Mouse (Mus musculus) right cerebral cortex, postnatal 14 days (tissue): Measurements from ENCODE around the gene Sugct.
"Not testable (repeated sequence)": the region's sequence is repeated elsewhere in the genome, so short reads cannot be mapped to it uniquely, and the experiment has no call there.

ENCODE experiments used
- DNase-seq: peaks from one replicate; pipeline ENCODE4 v3.0.0; 2022

The Sugct gene

DNA sequence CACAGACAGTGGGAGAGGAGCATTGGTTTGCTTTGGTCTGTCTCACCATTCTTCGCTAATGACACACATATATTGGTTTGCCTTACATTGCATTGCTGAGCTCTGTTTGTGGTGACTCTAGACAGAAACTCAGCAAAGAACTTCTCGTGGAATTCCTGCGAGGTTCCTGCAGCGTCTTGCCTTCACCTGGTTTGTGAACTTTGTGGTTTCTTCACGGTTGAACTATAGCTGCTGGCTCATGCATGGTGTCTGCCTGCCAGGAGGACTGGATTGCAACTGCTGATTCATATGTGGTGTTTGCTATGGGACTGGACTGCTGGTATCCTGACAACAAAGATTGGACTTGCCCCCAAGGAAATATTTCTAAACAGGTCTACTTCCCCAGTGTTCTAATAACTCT is 91.6 kb downstream of the Sugct start:
- DNase-seq = no peak

DNA sequence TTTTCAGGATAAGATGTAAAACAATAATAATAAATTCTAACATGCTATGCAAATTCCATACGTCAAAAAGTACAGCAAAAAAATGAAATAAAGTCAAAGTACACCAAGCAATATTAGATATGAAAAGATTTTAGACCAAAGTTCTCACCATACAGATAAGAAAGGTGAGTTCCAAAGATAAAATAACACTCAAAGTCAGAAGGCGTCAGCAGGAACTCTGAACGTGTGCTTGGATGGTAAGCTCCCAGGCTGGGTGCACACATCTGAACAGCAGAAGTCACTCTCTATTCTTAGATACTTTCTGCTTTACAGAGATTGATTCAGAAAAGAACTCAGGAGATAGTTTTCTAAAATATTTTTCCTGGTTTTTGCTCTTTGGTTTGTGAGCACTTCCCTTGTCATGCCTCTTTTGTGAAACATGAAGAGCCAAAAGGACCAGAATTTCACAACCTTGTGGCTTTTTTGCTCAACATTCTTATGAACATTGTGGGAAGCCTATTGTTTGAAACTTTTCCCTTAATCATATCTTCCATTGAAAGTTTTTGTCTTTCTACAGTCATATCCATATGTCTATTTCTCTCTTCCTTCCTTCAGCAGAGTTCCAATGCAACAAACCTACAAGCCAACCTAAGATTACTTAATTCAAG is 110.0 kb downstream of the Sugct start:
- no peak for DNase-seq

DNA sequence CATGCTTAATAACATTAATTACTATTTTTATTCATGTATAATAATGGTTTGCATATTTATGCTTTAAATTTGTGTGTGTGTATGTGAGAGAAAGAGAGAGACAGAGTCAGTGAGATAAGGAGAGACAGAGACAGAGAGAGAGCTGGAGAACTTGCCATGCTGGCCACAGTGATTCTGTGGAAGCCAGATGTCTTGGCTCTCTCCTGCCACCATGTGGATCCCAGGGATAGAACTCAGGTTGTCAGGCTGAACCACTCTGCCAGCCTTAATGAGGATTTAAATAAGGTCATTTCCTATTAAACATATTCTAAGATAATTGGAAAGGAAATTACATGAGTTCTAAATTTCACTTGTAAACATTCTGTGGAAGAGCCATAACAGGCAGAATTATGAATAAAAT is 110.5 kb downstream of the Sugct start:
- DNase-seq = peak; percentile 23

DNA sequence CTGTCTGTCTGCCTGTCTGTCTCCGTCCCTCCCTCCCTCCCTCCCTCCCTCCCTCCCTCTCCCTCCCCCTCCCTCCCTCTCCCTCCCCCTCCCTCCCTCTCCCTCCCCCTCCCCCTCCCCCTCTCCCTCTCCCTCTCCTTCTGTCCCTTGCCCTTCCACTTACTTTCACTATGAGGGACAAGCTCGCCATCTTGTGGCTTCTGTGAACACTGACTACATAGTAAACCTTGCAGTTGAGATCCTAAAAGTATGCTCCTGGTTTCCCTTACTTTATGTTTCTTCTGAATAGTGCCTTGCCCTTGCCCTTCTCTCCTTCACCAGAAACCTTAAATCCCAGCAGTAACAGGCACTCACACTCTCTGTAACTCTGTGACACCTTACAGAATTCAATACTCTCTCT is 113.7 kb downstream of the Sugct start:
- DNase-seq = peak; percentile 25

DNA sequence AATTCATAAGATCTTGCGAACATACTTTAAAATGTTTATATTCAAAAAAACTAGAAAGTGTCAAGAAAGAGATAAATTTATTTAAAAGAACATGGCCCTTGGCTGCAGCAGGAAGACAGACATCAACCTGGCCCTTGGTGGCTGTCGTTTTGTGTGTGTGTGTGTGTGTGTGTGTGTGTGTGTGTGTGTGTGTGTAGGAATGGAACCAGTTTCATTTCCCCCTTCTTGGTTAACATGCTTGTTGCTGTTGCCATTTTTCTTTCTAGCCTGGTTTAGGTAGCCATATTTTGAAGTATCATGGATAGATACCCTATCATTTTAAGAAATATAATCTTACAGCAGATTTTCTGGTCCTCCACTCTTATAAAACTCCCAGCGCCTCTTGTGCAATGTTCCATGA is 136.0 kb downstream of the Sugct start:
- DNase-seq = no peak

DNA sequence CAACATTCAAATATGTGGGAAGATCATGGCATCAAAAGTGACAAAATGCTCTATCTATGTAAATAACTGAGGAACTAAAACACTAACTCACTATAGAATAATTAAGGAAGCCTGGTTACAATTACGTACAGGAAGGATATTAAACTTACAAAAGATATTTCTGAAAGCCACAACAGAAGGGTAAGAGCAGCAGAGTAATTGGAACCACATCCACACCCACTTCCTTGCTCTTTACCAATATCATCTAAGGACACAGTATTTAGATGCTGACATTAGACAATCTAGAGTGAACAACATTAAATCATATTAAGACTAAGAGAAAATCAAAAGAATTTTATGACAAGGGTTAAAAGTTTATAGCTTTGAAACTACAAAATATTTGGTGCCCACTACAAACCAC is 159.0 kb downstream of the Sugct start:
- DNase-seq = no peak

DNA sequence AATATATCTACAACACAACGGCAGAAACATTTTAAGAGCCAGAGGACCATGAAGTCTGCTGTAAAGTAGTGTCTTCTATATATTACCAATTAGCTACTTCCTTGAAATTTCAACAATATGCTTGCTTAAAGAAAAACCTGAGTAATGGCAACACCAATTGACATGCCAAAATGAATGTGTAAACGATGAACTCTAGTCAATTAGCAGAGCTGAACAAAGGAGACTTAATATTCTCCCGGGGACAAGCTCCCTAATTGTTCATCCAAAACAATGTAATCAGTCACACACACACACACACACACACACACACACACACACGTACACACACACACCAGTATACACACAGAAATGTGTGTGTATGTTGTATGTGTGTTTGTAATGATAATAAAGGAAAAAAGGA is 160.5 kb downstream of the Sugct start:
- DNase-seq = no peak

DNA sequence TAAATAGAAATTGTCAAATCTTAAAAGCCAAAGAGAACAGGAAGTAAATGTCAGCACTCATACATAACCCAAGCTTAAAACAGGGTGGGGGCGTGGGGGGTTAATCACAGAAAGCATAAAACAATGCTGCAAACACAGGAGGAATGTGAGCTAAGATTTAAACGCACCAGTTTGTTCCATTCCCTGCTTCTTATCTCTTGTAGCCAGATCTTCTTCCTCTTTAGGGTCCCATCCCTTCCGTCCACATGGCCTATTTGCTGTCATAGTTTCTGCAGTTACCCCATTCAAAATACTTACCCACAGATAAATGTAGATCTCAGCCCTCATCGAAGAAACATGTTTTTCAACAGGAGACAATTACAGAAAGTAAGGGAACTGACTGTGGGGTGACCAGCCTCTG is 160.9 kb downstream of the Sugct start:
- no peak for DNase-seq

DNA sequence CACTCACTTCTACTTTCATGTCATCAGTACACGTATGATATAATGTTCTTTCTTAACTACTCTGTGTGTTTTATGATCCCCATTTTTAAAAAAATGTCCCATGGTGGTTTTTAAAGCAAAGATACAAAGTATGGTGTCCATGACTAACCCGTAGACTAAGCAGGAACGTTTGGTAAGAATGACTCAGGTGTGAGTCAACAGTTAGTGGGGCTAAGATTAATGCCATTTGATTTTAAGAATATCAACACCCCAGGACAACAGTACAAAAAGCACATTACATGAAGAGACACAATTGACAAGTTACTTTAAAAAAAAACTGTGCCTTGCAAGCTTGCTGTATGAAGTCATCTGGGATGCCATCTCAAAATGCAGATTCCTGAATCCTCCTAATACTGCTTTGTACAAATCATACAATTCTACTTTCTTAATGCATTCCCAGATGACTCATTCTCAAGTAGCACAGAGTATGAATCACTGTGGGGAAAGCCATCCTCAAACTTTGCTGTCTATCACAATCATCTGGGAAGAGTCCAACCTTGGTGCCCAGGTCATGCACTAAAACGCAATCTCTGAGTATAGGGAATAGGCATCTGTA is 184.1 kb downstream of the Sugct start:
- no peak for DNase-seq

DNA sequence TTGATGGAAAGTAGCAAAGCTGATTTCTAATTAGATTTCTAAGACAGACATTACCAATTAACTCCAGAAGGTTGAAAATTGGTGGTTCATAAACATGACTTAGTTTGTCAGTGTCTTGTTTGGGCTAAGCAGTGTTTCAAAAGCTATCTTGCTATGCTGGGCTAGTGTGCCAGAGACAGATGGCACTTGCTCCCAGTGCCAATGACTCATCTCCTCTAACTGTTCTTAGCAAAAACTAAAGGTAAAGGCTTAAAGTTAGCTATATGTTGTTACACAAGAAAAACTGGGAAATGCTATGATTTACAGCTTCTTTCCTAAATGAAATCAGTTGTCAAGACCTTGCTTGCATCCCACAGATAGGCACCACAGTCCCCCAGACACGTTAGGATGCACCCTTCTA is 200.4 kb downstream of the Sugct start:
- DNase-seq = no peak

DNA sequence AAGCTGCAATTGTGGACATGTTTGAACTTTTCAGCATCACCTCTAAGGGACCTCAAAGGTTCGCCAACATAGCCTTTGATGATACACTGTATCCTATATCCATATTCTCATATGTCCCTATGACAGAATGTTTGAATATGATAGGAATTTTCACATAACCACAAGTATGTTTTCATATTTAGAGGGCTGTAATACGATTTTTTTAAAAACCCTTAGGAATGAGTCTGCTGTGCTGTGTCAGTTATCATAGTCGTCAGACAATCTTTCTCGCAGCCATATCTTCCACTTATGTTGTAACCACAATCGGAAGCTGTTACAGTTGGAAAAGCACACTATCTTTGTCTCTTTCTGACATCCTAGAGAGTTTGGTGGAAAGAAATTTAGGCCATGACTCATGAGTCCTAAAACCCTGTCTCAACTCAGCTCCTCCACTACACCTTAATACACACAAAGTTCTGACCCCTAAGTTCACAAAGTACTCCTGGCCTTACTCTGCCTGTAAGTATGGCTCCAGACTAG is 201.2 kb downstream of the Sugct start:
- DNase-seq = no peak

DNA sequence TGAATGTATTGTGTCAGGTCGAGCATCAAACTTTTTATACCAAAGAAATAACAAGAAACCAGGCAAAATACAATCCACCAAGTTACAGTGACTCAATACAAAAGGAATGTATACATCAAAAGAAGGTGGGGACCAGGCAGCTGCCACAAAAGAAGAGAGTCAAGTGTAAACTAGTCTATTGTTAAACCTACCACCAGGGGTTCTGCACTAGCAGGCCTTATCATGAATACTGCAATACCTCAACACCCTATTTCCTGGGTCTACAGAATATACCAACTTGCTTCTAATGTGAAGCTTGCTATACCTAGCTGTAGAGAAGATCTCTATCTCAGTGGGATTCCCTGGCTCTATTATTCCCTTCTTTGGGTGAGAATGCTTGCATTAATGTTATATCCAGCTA is 237.4 kb downstream of the Sugct start:
- not testable (repeated sequence) for DNase-seq

DNA sequence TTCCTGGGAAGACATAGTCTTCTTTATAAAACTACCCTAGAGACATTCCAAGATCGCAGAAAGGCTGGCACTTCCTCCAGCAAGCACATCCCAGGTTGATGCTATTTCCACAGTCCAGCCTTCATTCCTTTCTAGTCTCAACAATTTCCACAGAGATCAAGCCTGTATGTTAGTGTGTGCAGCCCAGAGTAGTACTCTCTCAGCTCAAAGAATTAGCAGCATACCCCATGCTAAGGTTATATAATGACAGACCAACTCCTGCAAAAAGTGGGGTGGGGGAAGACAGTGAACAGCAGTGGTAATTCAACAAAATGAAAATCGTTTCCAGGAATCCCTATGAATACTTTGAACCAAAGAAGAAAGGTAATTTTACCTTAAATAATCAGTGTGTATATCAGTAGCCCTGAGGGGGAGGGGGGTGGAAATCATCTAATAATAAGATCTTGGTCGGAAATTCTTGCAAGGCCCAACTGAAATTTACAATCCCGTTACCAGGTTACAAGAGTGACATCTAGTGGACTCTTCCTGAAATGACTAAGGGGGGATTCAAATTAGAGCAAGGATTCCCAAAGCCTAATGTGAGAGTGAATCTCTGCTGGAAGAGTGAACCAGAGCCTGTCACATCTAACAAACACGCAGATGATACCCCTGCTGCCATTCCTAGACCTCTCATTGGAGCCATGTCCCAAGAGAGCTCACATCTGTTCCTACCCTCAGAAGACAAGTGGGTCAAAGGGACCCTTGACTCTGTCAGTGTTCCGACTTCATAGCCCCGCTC is 263.0 kb downstream of the Sugct start:
- peak; percentile 8 for DNase-seq

DNA sequence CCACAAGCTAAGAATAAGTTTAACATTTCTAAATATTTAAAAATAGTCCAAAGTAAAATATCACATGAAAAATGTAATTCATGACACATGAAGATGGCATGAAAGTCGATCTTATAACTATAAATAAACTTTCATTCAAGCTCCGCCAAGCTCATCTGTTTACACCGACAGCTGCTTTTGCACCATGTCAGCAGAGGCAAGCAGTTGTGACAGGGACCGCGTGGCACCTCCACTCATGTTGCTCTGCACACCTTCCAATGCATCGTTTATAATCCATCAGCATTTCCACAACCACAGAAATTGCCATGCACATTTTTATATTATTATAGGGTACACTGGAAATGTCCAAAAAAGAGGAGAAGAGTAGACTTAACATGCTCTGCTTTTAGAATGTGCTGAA is 273.5 kb downstream of the Sugct start:
- DNase-seq = no peak

DNA sequence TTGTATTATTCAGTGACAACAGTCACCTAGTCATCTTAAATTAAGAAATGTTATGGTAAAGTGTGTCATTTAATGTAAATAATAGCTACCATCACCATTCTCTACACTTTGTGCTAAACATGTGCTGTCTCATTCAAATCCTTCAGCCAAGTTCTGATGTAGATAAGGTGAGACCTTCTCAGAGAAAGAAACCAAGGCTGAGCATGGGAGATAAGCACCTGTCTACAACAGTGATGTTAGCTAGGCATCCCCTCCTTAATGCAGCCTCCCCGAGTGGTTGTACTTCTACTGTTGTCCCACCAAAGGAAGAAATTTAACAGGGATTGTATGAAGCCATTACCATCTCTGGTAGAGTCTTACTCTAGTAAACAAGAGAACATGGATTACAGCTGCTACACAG is 274.8 kb downstream of the Sugct start:
- DNase-seq = no peak

DNA sequence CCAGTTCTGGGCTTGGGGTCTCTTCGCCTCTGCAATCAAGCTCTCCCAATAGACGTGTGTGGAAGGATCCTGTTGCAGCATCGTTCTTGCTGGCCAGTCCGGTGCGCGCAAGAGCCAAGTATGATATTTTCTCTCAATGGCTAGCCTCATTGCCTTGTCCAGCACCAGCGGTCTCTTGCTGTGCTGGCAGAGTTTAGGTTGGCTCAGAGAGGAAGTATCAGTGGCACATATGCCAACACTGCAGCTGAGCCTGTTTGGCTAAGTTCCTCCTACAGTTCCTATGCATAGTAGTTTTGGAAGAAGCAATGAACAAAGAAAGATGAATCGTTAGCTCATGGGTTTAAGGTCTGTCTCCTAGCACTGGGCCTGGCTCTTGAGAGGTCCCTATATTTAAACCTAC is 352.5 kb downstream of the Sugct start:
- no peak for DNase-seq

DNA sequence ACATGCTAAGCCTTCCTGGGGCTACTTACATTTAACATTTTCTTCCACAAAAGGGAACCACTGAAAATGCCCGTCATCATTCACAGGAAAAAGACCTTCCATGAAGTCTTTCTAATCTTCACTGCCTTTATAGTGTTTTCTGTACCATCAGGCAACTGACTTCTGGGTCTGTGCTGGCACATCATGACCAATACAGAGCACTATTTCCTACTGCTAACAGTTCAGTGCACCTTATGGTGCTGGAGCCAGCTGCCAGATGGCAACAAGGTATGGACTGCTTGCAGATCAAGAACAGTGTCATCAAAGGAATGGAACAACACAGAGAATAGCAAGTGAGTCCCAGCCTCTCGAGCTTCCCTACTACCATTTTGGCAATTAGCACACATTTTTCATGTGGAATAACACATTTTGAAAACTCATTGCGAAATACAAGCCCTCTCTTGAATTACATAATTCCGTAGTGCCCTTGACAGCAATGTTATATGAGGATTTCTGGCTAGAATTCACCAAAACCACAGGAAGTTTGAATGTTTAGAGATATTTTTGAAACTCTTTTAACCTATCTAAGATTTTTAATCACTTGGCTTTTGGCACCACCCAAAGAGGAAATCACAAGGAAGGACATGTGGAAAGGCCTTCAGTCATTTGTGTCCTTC is 359.3 kb downstream of the Sugct start:
- no peak for DNase-seq

DNA sequence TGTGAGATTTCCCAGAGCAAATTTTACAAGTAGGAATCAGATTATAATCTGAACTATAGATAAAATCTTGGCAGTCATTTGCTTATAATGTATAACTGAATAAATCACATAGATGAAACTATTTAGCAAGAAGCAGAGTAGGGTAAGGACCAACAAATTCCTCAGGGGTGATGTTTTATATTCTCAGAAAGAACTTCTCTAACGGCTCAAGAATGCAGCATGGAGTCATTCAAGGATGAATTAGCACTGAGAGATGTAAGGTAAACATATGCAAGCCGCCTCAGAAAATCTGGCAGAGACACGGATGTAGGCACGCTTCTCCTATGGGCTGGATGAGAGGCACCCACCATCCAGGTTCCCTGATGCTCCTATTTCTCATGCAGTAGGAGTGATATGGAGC is 368.5 kb downstream of the Sugct start:
- no peak for DNase-seq

DNA sequence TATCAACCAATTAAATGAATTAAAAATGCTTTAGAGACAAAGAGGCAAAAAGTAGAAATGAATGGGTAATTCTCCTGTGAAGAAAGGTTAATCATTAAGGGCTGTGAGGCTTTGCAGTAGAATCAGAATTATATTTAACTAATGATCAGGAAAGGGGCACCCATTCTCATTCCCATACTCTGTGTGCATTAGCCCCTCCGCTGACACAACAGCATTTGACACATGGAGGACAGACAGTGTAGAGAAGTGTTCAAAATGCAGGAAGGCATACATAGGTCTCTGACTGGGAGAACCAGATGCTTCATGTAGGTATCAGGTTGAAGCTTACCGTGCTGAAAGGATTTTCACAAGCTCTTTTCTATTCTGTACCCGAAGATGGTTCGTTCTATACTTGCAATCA is 393.8 kb downstream of the Sugct start:
- no peak for DNase-seq

DNA sequence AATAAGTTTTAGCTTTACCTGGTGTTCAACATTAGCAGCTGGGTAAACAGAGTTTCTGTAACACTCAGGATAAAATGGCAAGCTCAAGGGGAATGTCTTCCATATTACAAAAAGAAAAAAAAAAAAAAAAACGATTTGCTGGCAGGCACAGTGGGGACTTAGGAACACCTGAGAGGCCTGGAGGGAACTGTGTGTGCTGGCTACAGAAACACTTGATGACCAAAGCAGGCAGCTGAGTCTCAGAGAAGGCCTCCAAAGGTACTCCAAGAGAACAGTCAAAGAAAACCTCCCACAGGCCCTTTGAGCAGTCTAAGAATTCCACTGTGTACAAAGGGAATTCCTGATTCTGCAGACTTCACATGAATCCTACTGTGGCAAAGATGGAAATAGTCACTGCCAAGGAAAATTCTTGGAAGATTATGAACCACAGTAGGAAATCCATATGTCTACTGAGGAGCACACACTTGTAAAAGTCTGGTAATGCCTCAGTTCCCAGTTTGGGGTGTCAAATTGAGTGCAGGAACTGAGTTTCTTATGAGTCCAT is 397.8 kb downstream of the Sugct start:
- no peak for DNase-seq

DNA sequence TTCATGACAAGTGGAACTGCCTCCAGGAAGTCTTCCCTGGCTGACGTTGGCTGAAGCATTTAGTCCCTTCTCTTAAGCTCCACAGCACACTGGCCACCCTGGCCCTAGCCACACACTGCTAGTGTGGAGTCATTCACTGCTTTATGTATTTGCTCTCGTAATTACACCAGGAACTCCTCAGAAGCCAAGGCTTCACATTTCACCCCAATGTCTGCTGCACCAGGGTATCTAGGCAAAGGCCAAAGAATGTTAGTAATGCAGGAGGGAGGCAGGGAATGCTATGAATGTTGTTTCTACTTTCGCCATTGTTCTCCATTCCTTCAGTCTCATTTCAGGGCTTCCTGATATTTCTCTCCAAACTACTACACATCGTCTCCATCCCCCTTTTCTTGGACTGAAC is 398.4 kb downstream of the Sugct start:
- no peak for DNase-seq

DNA sequence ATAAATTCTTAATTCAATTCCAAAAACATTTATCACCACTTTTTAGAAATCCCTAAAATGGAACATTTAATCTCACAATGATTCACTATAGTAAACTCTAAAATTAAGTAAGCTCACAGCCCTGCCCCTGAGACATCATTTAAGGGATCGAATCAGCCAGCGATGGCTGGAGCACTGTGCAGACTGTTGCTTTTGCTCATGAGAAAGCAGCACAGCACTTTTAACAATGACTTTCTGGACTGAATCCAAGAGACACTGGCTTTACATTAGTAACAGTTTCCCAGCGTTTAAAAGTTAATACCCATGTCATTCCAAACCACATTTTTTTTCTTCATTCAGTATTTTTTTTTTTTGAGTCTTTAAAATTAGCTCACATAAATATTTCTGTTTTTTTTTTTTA is 398.9 kb downstream of the Sugct start:
- DNase-seq = no peak

DNA sequence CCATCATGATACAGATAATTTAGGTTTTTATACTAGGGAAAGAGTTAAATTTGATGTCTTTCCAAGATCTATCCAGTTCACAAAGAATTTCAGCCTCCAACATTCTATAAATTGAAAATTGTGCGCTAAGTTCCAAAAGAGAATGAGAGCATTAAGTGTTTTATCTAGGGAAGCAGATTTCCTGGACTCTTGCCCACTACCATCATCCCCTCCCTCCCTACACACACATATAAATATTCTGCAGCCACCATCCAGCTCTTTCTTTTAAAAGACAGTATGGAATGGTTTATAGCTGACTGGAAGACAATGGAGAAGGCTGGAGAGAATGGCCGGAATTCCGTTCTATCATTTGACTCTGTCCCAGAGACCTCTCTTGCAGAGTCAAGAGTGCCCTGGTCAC is 404.3 kb downstream of the Sugct start:
- no peak for DNase-seq
